Mouse (Mus musculus): ENCODE results near the gene Scaper. TPM values are rescaled to one million over a fixed set of nuclear protein-coding genes. Genes with fewer than 3 reads are reported as not detected.

Scaper gene
- polyA plus RNA-seq, 1 experiment from 2014 or later, result 16.8 TPM

DNA sequence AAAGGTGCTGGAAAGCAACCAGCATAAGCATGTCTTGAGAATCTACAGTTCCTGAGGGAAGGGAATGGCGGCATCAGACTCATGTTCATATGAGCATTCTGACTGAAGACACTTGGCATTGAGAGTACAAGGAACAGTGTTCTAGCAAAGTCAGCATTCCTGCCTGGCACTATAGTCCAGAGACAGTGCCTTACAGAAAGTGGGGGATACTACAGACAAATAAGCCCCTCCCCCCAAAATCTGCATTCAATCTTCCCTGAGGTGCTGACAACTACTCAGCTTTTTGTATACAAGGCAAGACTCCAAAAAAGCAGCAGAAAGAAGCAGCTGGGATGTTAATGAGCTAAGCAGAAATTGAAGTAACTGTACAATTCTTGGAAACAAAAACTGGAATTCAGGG, 59.9 kb downstream of the Scaper start:
- Histone ChIP-seq H3K9ac (no peak overlapping the region), H3K27me3 (no peaks in the 10 kb centered on the region), H3K4me3 (no peak overlapping the region), H3K27ac (no peak overlapping the region), H3K9me3 (no peaks in the 10 kb centered on the region), H3K36me3 (no peaks in the 10 kb centered on the region), H3K4me1 (no peaks in the 10 kb centered on the region), H3K4me2 (no peak overlapping the region)
- no peak for ATAC-seq (ENCODE audit: insufficient number of reproducible peaks, insufficient read depth, low FRiP score, low TSS enrichment, low read depth)
- WGBS, result 69% methylated on average over 1 of the region's 1 CpGs

DNA sequence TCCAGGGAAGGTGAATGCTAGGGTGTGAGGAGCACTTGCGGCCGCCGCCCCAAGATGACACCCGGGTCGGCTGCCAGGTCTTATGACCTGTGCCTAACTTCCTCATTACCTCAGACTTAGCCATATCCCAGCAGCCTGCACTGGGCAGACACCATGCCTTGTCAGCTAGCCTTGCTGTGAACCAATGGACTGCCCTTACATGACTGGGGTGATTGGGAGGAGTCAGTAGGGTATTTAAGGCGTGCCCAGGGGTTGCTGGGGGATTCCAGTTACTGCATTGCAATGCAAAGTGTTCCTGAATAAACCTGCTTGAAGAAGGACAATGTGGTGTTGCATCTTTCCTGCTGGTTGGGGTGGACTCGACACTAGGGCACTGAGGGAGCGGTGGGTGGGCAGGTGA, 148.5 kb downstream of the Scaper start:
- H3K27ac ChIP-seq, result no peak overlapping the region
- H3K9ac ChIP-seq, result no peak overlapping the region
- H3K4me2 ChIP-seq, result no peak overlapping the region
- H3K9me3 ChIP-seq, result no peaks in the 10 kb centered on the region
- H3K36me3 ChIP-seq, result no peaks in the 10 kb centered on the region
- H3K27me3 ChIP-seq, result no peaks in the 10 kb centered on the region
- no peak for ATAC-seq (ENCODE audit: insufficient number of reproducible peaks, insufficient read depth, low FRiP score, low TSS enrichment, low read depth)
- H3K4me1 ChIP-seq, result no peaks in the 10 kb centered on the region
- H3K4me3 ChIP-seq, result no peak overlapping the region
- WGBS, result 81% methylated on average over 8 of the region's 8 CpGs

DNA sequence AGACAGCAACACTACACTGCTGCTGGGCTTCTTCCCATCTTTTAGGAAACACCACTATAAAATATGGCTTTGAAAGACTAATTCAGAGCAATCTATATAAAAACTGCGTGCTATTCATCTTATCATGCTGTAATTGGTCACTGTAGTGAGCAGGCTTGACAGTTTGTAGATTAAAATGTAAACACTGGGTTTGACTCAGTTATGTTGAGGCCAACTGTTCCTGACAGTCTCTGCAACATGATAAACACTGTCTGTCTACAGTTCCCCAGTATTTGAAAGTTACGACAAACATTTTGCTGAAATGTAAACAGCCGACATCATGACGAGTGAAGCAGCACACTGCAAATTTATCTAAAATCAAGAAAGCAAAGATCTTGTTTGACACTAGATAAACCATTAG, 225.9 kb downstream of the Scaper start:
- WGBS, result 73% methylated on average over 4 of the region's 4 CpGs
- no peak for ATAC-seq (ENCODE audit: insufficient number of reproducible peaks, insufficient read depth, low FRiP score, low TSS enrichment, low read depth)
- no peaks in the 10 kb centered on the region for H3K27me3 ChIP-seq
- no peaks in the 10 kb centered on the region for H3K4me1 ChIP-seq
- no peak overlapping the region for H3K4me2 ChIP-seq
- H3K9ac ChIP-seq, result no peak overlapping the region
- no peaks in the 10 kb centered on the region for H3K36me3 ChIP-seq
- no peak overlapping the region for H3K27ac ChIP-seq
- no peak overlapping the region for H3K4me3 ChIP-seq
- H3K9me3 ChIP-seq, result no peaks in the 10 kb centered on the region

DNA sequence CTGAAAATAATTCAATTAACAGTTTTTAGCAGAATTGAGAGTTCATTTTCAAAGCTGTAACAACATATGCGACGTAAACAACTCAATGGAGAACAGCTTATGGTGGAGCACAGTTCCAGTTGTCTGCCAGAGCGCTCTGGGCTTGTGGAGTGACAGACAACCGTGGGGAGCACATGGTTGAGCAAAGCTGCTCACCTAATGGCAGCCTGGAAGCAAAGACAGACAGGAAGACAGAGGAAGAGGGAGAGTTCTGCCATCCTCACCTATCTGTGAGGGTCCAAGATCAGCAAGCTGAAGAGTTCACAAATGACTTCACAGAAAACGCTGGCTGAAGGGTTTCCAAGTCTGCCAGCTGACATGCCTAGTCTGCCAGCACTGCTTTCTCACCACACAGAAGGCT, 227.4 kb downstream of the Scaper start:
- no peaks in the 10 kb centered on the region for H3K27me3 ChIP-seq
- no peaks in the 10 kb centered on the region for H3K4me1 ChIP-seq
- no peak overlapping the region for H3K4me3 ChIP-seq
- no peak overlapping the region for H3K9ac ChIP-seq
- no peak overlapping the region for H3K27ac ChIP-seq
- H3K4me2 ChIP-seq, result no peak overlapping the region
- no peaks in the 10 kb centered on the region for H3K36me3 ChIP-seq
- no peak for ATAC-seq (ENCODE audit: insufficient number of reproducible peaks, insufficient read depth, low FRiP score, low TSS enrichment, low read depth)
- H3K9me3 ChIP-seq, result no peaks in the 10 kb centered on the region
- WGBS, result 82% methylated on average over 5 of the region's 5 CpGs

DNA sequence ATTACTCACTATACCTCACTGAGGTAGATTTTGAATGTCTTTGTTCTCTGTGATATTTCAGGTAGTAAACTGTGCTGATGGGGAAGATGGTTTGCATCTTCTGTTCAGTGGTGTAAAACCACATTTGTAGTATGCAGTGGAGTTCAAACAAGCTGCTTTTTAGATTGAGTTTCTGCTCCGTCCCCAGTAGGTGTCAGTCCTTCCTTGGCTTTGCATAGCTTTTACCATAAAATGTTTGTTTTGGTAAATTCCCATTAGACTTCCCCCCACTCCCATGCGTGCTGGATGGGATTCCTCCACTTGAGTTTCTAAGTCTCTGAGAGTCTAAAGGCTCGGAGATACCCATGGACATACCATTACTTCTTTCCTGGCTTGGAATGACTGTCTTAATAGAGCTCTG, 231.3 kb downstream of the Scaper start:
- no peak overlapping the region for H3K4me3 ChIP-seq
- H3K9me3 ChIP-seq, result no peaks in the 10 kb centered on the region
- no peaks in the 10 kb centered on the region for H3K4me1 ChIP-seq
- no peak overlapping the region for H3K4me2 ChIP-seq
- 54% methylated on average over 3 of the region's 3 CpGs for WGBS
- no peaks in the 10 kb centered on the region for H3K27me3 ChIP-seq
- no peak overlapping the region for H3K9ac ChIP-seq
- no peaks in the 10 kb centered on the region for H3K36me3 ChIP-seq
- no peak for ATAC-seq (ENCODE audit: insufficient number of reproducible peaks, insufficient read depth, low FRiP score, low TSS enrichment, low read depth)
- no peak overlapping the region for H3K27ac ChIP-seq

DNA sequence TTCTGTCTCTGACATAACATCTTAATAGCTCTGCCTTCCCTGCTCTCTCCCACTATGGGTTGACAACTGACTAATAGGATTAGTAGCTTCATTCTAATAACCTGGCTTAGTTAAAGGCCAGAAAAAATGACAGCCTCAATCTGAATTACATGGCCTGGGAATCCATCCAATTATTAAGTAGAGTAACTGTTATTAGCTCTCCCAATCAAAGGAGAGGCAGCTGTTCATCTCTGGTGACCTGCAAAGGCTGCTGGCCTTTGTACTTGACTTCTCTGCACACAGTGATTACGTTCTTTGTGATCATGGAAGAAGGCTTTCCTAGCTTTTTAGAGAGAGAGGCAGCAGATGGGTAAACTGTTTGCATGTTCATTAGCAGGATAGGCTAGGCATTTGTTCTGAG, 242.6 kb downstream of the Scaper start:
- ATAC-seq (ENCODE audit: insufficient number of reproducible peaks, insufficient read depth, low FRiP score, low TSS enrichment, low read depth), result no peak
- Histone ChIP-seq H3K36me3 (no peaks in the 10 kb centered on the region), H3K9me3 (no peaks in the 10 kb centered on the region), H3K4me3 (no peak overlapping the region), H3K4me2 (no peak overlapping the region), H3K27ac (no peak overlapping the region), H3K27me3 (no peaks in the 10 kb centered on the region), H3K4me1 (0 out of 2 replicates have a peak, but pooled peaks cover 3% of the 10 kb centered on the region), H3K9ac (no peak overlapping the region)
- WGBS, result 61% methylated on average over 1 of the region's 1 CpGs

DNA sequence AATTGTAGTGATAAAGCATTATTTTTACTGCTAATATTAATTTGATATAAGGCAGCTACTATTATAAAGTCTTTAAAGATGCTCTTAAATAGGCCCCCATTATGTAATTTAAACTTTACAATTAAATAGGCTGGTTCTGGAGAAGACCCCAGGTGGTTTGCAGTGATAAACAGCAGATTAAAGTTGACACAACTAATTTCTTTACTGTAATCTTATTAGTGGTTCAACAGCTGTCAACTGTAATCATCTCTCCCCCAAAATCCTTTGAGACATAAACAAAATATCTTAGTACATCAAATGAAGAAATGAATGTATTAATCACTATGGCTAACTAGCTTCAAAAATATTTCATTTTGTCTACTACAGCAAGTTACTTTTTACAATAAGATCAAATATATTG, 260.8 kb downstream of the Scaper start:
- Histone ChIP-seq H3K9ac (no peak overlapping the region), H3K4me1 (no peaks in the 10 kb centered on the region), H3K27ac (no peak overlapping the region), H3K4me2 (no peak overlapping the region), H3K9me3 (no peaks in the 10 kb centered on the region), H3K36me3 (no peaks in the 10 kb centered on the region), H3K4me3 (no peak overlapping the region), H3K27me3 (no peaks in the 10 kb centered on the region)
- ATAC-seq (ENCODE audit: insufficient number of reproducible peaks, insufficient read depth, low FRiP score, low TSS enrichment, low read depth), result no peak

DNA sequence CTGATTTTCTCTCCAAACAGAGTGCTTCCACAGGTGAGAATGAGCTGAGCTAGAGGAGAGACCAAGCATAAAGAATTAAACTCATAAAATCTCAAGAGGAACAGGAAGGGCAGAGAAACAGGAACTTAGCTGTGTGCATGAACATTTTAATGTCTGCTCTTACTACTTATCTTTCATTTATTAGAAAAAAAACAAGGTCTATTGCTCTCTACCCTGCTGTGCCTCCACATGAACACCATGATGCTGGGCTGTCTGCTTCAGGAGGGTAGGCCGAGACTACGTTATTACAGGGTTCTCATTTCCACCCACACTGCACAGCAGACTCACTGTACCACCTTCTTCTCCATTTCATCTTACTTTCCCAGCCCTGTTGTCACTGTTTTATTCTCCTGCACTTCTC, 291.5 kb downstream of the Scaper start:
- ATAC-seq (ENCODE audit: insufficient number of reproducible peaks, insufficient read depth, low FRiP score, low TSS enrichment, low read depth), result no peak
- 79% methylated on average over 2 of the region's 2 CpGs for WGBS
- Histone ChIP-seq H3K9me3 (no peaks in the 10 kb centered on the region), H3K4me2 (no peak overlapping the region), H3K36me3 (no peaks in the 10 kb centered on the region), H3K4me1 (no peaks in the 10 kb centered on the region), H3K4me3 (no peak overlapping the region), H3K27me3 (no peaks in the 10 kb centered on the region), H3K27ac (no peak overlapping the region), H3K9ac (no peak overlapping the region)

DNA sequence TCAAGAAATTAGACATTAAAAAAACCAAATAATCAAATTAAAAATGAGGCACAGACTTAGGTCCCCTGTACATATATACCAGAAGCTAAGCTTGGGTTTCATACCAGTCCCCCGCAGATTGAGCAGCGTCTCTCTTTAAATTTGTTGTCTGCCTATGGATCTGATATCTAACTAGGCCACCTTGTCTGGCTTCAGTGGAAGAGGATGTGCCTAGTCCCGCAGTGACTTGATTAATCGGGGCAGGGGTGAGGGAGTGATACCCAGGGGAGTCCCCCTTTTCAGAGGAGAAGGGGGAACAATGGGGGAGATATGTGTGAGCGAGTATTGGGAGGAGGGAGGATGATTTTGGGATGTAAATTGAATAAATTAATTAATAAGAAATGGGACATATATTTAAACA, 310.9 kb downstream of the Scaper start:
- Histone ChIP-seq H3K9me3 (no peaks in the 10 kb centered on the region), H3K4me3 (no peak overlapping the region), H3K9ac (no peak overlapping the region), H3K27me3 (no peaks in the 10 kb centered on the region), H3K4me1 (no peaks in the 10 kb centered on the region), H3K27ac (no peak overlapping the region), H3K36me3 (no peaks in the 10 kb centered on the region), H3K4me2 (no peak overlapping the region)
- no peak for ATAC-seq (ENCODE audit: insufficient number of reproducible peaks, insufficient read depth, low FRiP score, low TSS enrichment, low read depth)
- 83% methylated on average over 5 of the region's 5 CpGs for WGBS

DNA sequence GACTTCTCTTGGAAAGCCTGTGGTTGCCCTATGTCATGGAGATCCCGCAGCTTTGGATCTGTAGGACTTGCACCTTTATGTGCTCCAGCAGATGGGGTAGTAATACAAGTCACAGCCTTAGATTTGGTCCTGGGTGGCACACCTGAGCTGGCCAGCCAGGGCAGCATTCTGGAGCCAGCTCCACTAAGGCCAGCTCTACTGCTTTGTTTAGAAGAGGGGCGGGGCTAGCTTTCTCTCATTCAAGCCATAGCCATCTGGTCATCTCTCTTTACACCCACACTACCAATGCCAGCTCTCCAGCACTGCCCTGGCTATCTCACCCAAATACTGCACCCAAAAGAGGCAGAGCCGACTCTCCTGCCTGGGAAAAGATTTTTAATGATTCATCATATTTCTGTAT, 323.2 kb downstream of the Scaper start:
- Histone ChIP-seq H3K27me3 (no peaks in the 10 kb centered on the region), H3K9me3 (no peaks in the 10 kb centered on the region), H3K9ac (no peak overlapping the region), H3K4me3 (no peak overlapping the region), H3K4me1 (no peaks in the 10 kb centered on the region), H3K27ac (no peak overlapping the region), H3K4me2 (no peak overlapping the region), H3K36me3 (no peaks in the 10 kb centered on the region)
- WGBS, result 90% methylated on average over 3 of the region's 3 CpGs
- ATAC-seq (ENCODE audit: insufficient number of reproducible peaks, insufficient read depth, low FRiP score, low TSS enrichment, low read depth), result no peak

DNA sequence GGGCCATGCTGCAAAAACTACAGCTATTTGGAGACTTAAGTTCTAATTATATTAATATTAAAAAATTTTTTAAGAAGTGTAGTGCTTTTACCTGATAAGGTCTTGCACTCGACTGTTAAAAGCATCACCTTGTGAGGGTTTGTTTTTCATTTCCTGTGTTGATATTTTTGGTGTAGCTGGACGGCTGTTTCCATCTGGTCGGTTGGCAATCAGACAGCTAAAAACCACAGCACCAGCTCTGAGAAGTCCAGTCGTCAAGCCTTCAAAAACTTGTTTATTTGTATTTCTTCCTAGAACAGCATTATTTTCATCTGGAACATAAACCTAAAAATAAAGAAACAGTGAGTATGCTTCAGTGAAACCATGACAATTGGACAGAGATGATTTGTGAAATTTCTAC, 328.2 kb downstream of the Scaper start:
- no peak overlapping the region for H3K27ac ChIP-seq
- H3K4me3 ChIP-seq, result no peak overlapping the region
- no peaks in the 10 kb centered on the region for H3K36me3 ChIP-seq
- WGBS, result 50% methylated on average over 4 of the region's 4 CpGs
- H3K4me2 ChIP-seq, result no peak overlapping the region
- no peak for ATAC-seq (ENCODE audit: insufficient number of reproducible peaks, insufficient read depth, low FRiP score, low TSS enrichment, low read depth)
- no peaks in the 10 kb centered on the region for H3K9me3 ChIP-seq
- H3K4me1 ChIP-seq, result no peaks in the 10 kb centered on the region
- H3K27me3 ChIP-seq, result no peaks in the 10 kb centered on the region
- H3K9ac ChIP-seq, result no peak overlapping the region

DNA sequence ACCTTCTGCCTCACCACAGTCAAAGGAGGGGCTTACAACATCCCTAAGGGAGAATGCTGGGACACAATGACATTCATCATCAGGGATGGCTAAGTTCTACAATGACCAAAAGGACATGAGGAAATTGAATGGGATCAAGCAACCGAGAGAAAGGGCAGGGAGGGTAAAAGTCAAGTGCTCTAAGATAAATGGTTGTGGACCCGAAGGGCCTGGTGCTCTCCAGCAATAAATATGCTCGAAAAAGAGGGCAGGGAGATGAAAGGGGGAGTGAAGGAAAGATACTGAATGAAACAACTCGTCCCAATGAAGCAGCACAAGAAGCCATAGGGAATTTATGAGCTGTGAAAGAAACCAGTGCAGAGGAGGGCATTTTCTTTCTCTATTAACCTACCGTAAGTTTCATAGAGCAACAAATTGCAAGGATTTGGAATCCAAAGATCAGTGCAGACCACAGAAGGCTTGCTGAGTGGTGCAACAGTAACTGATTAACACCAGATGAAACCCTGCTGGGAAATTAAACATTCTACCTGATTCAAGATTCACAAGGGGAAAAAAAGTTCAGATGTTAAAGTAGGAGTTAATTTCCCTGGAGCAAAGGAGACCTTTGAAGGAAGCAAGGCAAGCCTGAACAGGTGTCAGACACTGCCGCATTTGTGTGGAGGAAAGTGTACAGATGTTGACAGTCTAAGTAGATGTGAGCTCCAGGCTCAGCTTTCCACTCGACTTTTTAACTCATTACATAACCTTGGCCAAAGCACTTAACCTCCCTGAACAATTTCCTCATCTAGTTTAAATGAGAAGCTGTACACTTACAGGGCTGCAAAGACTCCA, 329.0 kb downstream of the Scaper start:
- no peak overlapping the region for H3K9ac ChIP-seq
- WGBS, result 33% methylated on average over 7 of the region's 7 CpGs
- no peak overlapping the region for H3K4me3 ChIP-seq
- H3K36me3 ChIP-seq, result no peaks in the 10 kb centered on the region
- H3K27me3 ChIP-seq, result no peaks in the 10 kb centered on the region
- H3K4me1 ChIP-seq, result no peaks in the 10 kb centered on the region
- H3K4me2 ChIP-seq, result no peak overlapping the region
- no peak overlapping the region for H3K27ac ChIP-seq
- H3K9me3 ChIP-seq, result no peaks in the 10 kb centered on the region
- no peak for ATAC-seq (ENCODE audit: insufficient number of reproducible peaks, insufficient read depth, low FRiP score, low TSS enrichment, low read depth)
